Mouse (Mus musculus) lung, postnatal 0 days (tissue): ENCODE measurements around the gene Stat5a. TPM values are rescaled to one million over a fixed set of nuclear protein-coding genes. Genes with fewer than 3 reads are reported as not detected.

Experiments
- ATAC-seq: fragments of 200-750 bp; cut with Nextera tagmentation; 2 replicates; pipeline ENCODE4 v1.8.0; 2017; ENCODE audit warnings: moderate library complexity
- DNase-seq: peaks from one replicate; pipeline ENCODE4 v3.0.0-alpha.2; 2016; ENCODE audit warnings: low spot score
- H3K27ac ChIP-seq: fragments of 300-500 bp; sonication (generic); 2 replicates; pipeline ENCODE4 v1.5.1; 2014; ENCODE audit warnings: antibody characterized with exemption, mild to moderate bottlenecking, low read length, mixed read lengths
- H3K27me3 ChIP-seq: fragments of 300-500 bp; sonication (generic); replicated peaks from 2 replicates; pipeline ENCODE4 v1.6.1; 2014; ENCODE audit warnings: low read length, mixed read lengths; ENCODE audit not compliant: insufficient read depth
- H3K36me3 ChIP-seq: fragments of 300-500 bp; sonication (generic); 2 replicates; pipeline ENCODE4 v1.6.1; 2014; ENCODE audit warnings: low read length, mixed read lengths; ENCODE audit not compliant: insufficient read depth
- H3K4me1 ChIP-seq: fragments of 300-500 bp; sonication (generic); 2 replicates; pipeline ENCODE4 v1.6.1; 2014; ENCODE audit warnings: antibody characterized with exemption, low read depth, low read length, mixed read lengths; ENCODE audit not compliant: insufficient read depth
- H3K4me2 ChIP-seq: fragments of 300-500 bp; sonication (generic); replicated peaks from 2 replicates; pipeline ENCODE4 v1.6.1; 2014; ENCODE audit warnings: low read depth, mild to moderate bottlenecking, low read length, moderate library complexity, mixed read lengths
- H3K4me3 ChIP-seq: fragments of 300-500 bp; sonication (generic); 2 replicates; pipeline ENCODE4 v1.5.1; 2014; ENCODE audit warnings: low read depth, low read length
- H3K9ac ChIP-seq: fragments of 300-500 bp; sonication (generic); replicated peaks from 2 replicates; pipeline ENCODE4 v1.6.1; 2014; ENCODE audit warnings: low read depth, mild to moderate bottlenecking
- H3K9me3 ChIP-seq: fragments of 300-500 bp; sonication (generic); 2 replicates; pipeline ENCODE4 v1.6.1; 2016; ENCODE audit warnings: low read length, mixed read lengths
- CTCF ChIP-seq: IDR thresholded peaks from 2 replicates; pipeline ENCODE4 v1.5.1; 2016; ENCODE audit warnings: antibody characterized with exemption, mild to moderate bottlenecking
- EP300 ChIP-seq: IDR thresholded peaks from 2 replicates; pipeline ENCODE4 v1.6.1; 2016; ENCODE audit warnings: antibody characterized with exemption, mild to moderate bottlenecking, control low read depth
- WGBS: fragments of 180-500 bp; shearing (Covaris S2); extraction: QIAGEN DNeasy Blood & Tissue Kit; methylation state at CpG from one replicate; pipeline ENCODE4 v1.1.7; 2014; 5-methylcytosine and 5-hydroxymethylcytosine counted together
- polyA plus RNA-seq: library from polyadenylated mRNA; unstranded; fragments of >200 nt; fragmentation: Nextera tagmentation; extraction: Ambion mirVana; gene quantifications from 2 replicates; pipeline ENCODE4 v1.2.1, GENCODE M21; 2015

Gene Stat5a
- polyA plus RNA-seq, 1 experiment from 2014 or later, result 7.1 TPM

DNA sequence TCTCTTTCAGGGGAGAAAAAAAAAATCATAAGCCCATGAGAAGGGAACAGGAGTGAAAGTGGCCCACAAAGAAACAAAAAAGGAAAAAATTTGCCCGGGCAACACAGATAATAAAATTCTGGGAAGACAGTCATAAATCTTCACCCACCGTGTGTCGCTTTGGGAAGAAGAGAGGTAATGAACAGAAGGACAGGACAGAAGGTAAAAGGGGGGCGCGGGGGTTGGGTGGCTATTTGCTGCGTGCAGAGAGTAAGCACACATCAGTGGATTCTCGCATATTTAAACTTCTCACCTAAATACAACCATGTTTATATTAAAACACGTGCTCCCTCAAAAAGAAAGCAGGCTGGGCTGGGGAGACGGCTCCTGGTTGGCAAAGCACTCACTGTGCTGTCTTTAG lies 41.8 kb upstream of the Stat5a start:
- 57% methylated on average over 9 of the region's 9 CpGs for WGBS
- H3K27me3 ChIP-seq, result no peaks in the 10 kb centered on the region
- no peaks in the 10 kb centered on the region; the same call in 1 of the 2 replicates for H3K4me1 ChIP-seq
- no peaks in the 10 kb centered on the region for H3K9me3 ChIP-seq
- H3K4me2 ChIP-seq, result no peak overlapping the region
- no peak overlapping the region for H3K4me3 ChIP-seq
- no peaks in the 10 kb centered on the region for H3K36me3 ChIP-seq
- DNase-seq, result no peak
- H3K9ac ChIP-seq, result no peak overlapping the region
- H3K27ac ChIP-seq, result no peak overlapping the region
- ATAC-seq, result no peak
- TF ChIP-seq CTCF (no peak), EP300 (no peak)

DNA sequence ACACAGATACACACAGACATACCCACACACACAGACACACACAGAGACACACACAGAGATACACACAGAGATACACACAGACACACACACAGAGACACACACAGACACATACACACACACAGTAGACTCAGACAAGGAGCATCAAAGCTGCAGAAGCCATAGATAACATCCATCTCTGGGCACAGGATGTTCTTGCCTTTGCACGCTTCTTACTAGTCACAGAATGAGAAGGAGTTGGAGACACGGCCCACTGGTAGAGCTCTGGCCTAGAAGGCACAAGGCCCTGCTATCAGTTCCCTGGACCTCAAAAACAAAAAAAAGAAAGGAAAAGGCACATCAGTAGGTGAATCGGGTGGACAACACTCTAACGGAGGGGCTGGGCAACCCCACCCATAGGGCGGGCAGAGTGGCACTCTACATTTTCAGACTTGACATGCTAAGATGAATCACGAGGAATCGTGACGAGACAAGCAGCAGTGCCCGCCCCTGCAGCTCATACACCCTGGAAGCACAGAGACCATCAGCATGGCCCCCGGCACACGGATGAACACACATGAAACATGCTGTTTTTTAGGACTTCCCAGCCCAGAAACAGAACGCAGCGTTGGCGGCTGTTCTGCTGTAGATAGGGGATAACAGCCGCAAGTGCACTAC lies 40.7 kb upstream of the Stat5a start:
- H3K27me3 ChIP-seq, result no peaks in the 10 kb centered on the region
- WGBS, result 84% methylated on average over 15 of the region's 15 CpGs
- no peak overlapping the region for H3K9ac ChIP-seq
- H3K4me3 ChIP-seq, result no peak overlapping the region
- H3K27ac ChIP-seq, result no peak overlapping the region
- DNase-seq, result no peak
- no peaks in the 10 kb centered on the region for H3K36me3 ChIP-seq
- H3K4me2 ChIP-seq, result no peak overlapping the region
- no peaks in the 10 kb centered on the region; the same call in 1 of the 2 replicates for H3K4me1 ChIP-seq
- TF ChIP-seq CTCF (no peak), EP300 (no peak)
- no peaks in the 10 kb centered on the region for H3K9me3 ChIP-seq
- no peak for ATAC-seq

DNA sequence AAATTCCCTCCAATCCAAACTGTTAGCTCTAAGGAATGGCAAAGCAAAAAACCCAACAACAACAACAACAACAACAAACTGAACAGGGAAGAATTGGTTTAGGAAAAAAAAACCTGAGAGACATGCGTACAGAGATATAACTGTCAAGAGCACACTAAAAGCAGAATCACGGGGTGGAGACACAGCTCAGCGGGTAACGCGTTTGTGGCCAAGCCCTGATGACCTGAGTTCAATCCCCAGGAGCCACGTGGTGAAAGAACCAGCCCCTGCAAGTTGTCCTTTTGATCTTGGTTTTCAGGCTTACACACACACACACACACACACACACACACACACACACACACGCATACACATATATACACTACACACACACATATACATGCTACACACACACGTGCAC lies 40.1 kb upstream of the Stat5a start:
- no peak overlapping the region for H3K27ac ChIP-seq
- no peak overlapping the region for H3K9ac ChIP-seq
- no peak for ATAC-seq
- H3K4me2 ChIP-seq, result no peak overlapping the region
- H3K27me3 ChIP-seq, result no peaks in the 10 kb centered on the region
- 83% methylated on average over 8 of the region's 8 CpGs for WGBS
- TF ChIP-seq CTCF (no peak), EP300 (no peak)
- H3K4me3 ChIP-seq, result no peak overlapping the region
- no peaks in the 10 kb centered on the region for H3K9me3 ChIP-seq
- no peaks in the 10 kb centered on the region; the same call in 1 of the 2 replicates for H3K4me1 ChIP-seq
- H3K36me3 ChIP-seq, result no peaks in the 10 kb centered on the region
- DNase-seq, result no peak

DNA sequence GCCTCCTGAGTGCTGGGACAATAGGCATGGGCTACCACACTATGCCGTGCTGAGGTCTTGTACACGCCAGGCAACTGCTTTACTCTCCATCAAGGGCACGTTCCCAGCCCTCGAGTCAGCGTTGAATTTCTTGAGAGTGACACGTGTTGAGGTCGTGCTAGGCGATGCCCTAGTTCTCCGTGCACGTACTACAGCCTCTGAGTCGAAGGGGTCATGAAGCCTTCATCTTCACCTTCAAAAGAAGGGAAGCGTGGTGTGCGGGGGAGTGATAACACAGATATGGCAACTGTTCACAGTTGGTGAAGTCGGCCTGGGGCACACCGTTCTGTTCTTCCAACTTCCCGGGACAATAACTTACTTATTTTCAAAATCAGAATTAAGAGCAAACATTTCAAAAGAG lies 39.5 kb upstream of the Stat5a start:
- Histone ChIP-seq H3K4me2 (no peak overlapping the region), H3K27ac (no peak overlapping the region), H3K4me1 (no peaks in the 10 kb centered on the region; the same call in 1 of the 2 replicates), H3K27me3 (no peaks in the 10 kb centered on the region), H3K4me3 (no peak overlapping the region), H3K9me3 (no peaks in the 10 kb centered on the region), H3K36me3 (no peaks in the 10 kb centered on the region), H3K9ac (no peak overlapping the region)
- ATAC-seq (no peak), DNase-seq (no peak)
- 71% methylated on average over 16 of the region's 16 CpGs for WGBS
- no peak for TF ChIP-seq CTCF
- no peak for TF ChIP-seq EP300

GRCm38 (mm10) chr11:100820047-100820446 lies 39.1 kb upstream of the Stat5a start:
- no peaks in the 10 kb centered on the region for H3K9me3 ChIP-seq
- TF ChIP-seq CTCF, result no peak
- no peak for TF ChIP-seq EP300
- H3K36me3 ChIP-seq, result no peaks in the 10 kb centered on the region
- no peaks in the 10 kb centered on the region for H3K27me3 ChIP-seq
- H3K9ac ChIP-seq, result no peak overlapping the region
- H3K4me1 ChIP-seq, result no peaks in the 10 kb centered on the region; the same call in 1 of the 2 replicates
- no peak overlapping the region for H3K4me3 ChIP-seq
- no peak for DNase-seq
- H3K4me2 ChIP-seq, result no peak overlapping the region
- WGBS, result 91% methylated on average over 8 of the region's 8 CpGs
- ATAC-seq, result no peak
- H3K27ac ChIP-seq, result no peak overlapping the region

DNA sequence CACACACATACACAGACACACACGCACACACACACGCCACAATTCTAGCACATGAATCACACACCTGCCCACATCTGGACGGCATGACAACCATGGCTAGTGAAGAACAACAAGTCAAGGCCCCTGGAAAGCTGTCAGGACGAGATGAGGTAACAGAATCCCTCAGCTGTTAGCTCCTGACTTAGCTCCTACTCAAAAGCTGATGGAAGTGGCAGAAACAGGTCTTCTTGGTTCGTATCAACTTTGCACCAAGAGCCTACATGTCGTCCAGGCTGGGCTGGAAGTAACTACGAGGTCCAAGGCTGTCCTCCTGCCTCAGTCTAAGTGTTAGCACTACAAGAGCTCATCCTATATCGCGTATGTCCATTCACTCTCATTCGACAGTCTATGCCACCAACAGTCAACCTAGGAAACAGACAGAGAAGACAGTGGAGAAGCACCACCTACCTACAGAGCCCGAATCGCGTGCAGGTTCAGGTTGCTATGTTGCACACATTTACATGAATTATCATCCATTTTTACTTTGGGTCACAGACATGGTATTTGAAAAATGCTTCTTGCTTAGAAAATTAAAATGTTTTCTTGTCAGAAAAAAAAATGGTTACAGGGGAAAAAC lies 37.4 kb upstream of the Stat5a start:
- no peaks in the 10 kb centered on the region for H3K36me3 ChIP-seq
- no peaks in the 10 kb centered on the region for H3K27me3 ChIP-seq
- DNase-seq, result no peak
- no peaks in the 10 kb centered on the region; the same call in 1 of the 2 replicates for H3K4me1 ChIP-seq
- H3K9me3 ChIP-seq, result no peaks in the 10 kb centered on the region
- H3K27ac ChIP-seq, result no peak overlapping the region
- H3K4me2 ChIP-seq, result no peak overlapping the region; the same call in 1 of the 2 replicates
- no peak for ATAC-seq
- H3K4me3 ChIP-seq, result no peak overlapping the region
- TF ChIP-seq CTCF (no peak), EP300 (no peak)
- WGBS, result 86% methylated on average over 13 of the region's 13 CpGs
- no peak overlapping the region for H3K9ac ChIP-seq
